Mouse (Mus musculus) testis, adult 2 months (tissue): ENCODE results near the gene Ptpn14.

Experiments
- CTCF ChIP-seq: fragments of 200-500 bp; IDR thresholded peaks from 2 replicates; pipeline ENCODE4 v1.5.1; 2012; ENCODE audit warnings: low read depth, mild to moderate bottlenecking, inconsistent platforms, low read length, moderate library complexity; ENCODE audit not compliant: control insufficient read depth, insufficient read depth, insufficient replicate concordance
- POLR2A ChIP-seq: fragments of 200-500 bp; IDR thresholded peaks from 2 replicates; pipeline ENCODE4 v1.6.1; 2012; ENCODE audit warnings: low read depth, mild to moderate bottlenecking, inconsistent platforms, low read length, moderate library complexity; ENCODE audit not compliant: control insufficient read depth

- TF ChIP-seq POLR2A (no peak), CTCF (no peak)
Measured at GRCm38 (mm10) chr1:189846319-189846718, 118.3 kb downstream of the Ptpn14 start.
